Mouse (Mus musculus): ENCODE results near the gene Bik.

Bik gene

GRCm38 (mm10) chr15:83512489-83513281, 14.0 kb upstream of the Bik start:
- no peak for DNase-seq

DNA sequence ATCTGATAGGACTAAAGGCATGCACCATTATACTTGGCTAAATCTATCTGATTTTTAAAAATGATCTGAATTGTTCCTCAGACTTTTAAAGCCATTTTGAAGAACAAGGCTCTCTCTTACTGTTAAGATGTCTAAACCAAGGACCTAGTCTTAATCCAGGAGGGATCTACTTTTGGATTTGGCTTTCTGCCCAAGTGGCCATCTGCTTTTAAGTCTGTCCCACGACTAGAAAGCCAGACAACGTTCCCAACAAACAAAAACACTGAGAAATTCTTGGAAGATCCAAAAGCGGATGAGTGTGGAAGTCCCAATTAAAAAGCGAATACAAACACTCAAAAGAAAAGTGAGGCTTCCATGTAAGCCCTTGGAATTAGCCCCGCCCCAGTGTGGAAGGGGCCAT, 11.6 kb upstream of the Bik start:
- no peak for DNase-seq

DNA sequence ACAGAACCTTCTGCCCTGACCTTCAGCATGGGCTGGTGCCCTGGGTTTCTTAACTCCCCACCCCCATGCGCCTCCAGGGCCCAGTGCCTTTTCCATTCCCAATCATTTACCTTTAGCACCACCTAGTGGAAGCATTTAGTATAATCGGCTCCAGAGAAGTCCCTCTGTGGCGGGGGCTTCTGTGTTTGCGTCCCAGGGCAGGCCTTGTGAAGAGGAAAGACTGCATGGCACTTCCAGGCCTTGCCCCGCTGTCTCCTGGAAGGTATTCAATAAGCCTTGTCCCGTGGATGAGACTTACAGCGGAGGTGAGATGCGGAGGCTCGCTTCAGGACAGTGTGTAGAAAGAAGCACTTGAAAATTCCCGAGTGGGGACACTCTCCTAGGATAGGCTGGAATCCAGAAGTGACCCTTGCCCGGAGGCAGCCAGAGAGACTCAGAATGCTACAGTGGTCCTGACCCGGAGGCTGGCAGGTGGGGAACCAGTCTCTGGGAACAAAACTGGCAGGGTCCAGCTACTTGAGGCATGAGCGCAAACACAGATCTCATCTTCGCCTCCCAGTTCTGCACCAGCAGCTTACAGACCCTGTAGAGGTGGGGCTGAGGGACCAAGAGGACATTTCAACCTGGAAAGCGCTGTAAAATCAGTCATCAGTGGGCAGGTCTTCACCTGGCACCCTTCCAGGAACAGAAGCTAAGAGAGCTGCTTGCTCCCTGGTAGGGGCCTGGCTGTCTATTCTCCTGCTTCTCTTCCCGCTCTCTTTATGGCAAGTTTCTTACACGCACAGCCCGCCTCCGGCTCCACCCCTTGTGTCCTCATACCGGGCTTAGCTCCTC, 8.2 kb upstream of the Bik start:
- peak; percentile 63 to 73 for DNase-seq

DNA sequence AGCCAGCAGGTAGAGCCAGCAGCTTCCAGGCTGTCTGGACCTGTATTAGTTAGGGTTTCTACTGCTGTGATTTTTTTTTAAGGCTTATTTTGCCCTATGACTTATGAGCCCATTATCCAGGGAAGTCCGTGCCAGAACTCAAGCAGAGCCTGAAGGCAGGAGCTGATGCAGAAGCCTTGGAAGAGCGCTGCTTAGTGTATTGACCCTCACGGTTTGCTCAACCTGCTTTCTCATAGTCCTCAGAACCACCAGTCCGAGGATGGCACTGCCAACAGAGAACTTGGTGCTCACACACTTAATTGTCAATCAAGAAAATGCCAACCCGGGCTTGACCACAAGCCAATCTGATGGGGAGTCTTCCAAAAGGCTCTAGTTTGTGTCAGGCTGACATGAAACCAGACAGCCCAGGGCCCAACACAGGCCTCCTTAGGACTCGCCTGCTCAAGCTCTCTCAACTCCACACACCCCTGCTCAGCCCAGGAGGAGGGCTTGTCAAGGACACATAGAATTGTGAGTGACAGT, 5.7 kb upstream of the Bik start:
- DNase-seq, result no peak

GRCm38 (mm10) chr15:83523196-83523595, 3.5 kb upstream of the Bik start:
- DNase-seq, result no peak

GRCm38 (mm10) chr15:83523638-83524332, 2.9 kb upstream of the Bik start:
- no peak for DNase-seq

DNA sequence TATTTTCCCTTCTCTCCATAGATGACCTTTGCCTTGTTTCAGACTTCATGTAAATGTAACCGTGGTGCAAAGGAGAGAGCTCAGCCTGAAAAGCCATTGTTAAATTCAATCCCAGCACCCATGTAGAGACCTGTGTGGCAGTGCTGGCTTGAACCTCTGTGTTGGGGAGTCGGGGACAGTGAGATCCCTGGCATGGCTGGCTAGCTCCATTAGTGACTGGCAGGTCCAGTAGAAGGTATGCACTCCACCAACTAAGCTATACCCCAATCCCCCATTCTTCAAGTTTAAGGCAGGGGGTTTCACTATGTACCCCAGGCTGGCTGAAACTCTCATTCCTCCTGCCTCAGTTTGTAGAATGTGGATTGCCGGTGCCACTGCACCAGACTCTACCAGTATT, 2.3 kb upstream of the Bik start:
- no peak for DNase-seq

- peak in 1 of 2 experiments; percentile 22 for DNase-seq
Observed at GRCm38 (mm10) chr15:83527092-83527437, 403 bp downstream of the Bik start.

DNA sequence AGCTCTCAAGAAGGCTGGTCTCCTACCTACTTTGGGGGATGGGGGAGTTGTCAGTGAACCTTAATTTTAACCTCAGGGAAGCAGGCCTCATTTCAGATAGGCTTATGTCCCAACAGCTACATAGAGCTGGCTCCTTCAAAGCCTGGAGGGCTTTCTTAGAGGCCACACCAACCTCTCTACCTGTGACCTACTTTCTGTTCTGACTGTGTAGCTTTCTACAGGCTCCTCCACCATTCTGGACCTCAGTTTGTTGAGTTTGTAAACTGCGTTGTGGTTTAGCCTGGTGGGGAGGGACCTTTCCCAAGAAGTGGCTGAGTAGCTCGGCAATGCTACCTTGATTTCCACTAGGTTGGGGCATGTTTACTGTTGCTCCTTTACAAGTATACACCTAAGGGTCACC, 1.1 kb downstream of the Bik start:
- DNase-seq, result no peak

GRCm38 (mm10) chr15:83528892-83529291, 2.2 kb downstream of the Bik start:
- DNase-seq, result no peak

DNA sequence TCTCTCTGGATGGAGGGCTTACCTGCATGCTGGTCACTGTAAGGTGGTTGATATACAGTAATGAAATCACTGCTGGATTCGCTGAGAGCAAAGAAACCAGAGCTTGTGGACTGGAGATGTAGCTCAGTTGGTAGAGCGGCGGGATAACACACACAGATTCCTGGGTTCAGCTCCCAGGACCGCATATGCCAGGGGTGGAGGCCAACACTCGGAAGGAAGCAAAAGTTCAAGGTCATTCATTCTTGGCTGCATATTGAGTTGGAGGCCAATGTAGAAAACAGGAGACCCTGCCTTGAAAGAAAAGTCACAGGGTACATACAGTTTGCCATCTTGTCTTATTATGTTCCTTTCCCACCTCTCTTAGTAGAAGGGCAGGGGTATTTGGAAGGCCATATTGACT, 3.1 kb downstream of the Bik start:
- no peak for DNase-seq

DNA sequence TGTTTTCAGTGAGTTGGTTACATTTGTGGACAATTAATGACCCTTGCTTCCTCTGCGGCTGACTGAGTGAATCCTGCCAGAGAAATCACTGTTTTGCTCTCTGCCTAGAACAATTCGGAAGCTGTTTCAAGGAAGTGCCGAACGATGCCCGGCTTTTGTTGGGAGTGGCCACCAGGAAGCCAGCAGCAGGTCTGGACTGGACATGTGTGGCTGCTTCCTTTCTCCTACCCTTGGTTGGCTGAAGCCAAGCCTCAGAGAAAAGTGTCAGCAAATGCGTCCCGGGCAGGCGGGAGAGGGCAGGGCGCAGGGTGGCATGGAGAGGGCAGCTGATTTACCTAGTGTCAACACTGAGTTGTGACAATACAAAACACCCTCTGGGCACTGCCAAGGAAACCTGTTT, 3.6 kb downstream of the Bik start:
- no peak for DNase-seq

DNA sequence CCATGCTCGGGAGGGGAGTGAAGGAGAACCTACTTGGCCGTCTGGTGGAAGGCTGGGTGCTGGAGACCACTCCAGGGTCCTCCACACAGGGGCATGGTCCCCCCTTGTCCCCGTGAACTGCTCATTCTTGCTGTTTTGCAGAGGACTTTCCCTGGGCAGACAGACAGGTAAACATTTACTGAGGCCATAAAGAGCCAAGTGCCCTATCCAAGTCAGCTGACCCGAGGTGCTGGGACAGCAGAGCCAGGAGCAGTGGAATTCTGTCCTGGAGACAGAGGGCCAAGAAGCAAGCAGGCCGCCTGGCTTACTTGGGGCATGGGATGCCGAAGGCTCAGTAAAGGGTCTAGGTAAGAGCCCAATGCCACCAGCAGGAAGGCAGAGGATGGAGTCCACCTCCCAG, 4.0 kb downstream of the Bik start:
- no peak for DNase-seq

- no peak for DNase-seq
Observed at GRCm38 (mm10) chr15:83531961-83532469, 5.4 kb downstream of the Bik start.

DNA sequence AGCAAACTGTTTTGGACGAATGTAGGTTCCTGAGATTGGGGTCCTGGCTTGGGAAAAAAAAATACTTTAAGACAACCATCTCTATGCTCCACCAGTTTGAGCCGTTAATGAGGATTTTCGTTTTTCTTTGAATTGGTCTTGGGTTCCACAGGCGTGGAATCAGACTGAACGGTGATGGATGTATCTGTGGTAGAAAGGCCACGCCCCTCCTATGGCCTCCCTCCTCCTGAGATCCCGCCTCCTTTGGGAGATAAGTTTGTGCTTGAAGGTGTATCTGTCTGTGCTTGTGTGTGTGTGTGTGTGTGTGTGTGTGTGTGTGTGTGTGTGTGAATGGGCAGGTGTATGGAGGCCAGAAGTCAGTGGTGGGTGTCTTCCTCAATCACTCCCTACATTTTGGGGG, 5.9 kb downstream of the Bik start:
- no peak for DNase-seq

DNA sequence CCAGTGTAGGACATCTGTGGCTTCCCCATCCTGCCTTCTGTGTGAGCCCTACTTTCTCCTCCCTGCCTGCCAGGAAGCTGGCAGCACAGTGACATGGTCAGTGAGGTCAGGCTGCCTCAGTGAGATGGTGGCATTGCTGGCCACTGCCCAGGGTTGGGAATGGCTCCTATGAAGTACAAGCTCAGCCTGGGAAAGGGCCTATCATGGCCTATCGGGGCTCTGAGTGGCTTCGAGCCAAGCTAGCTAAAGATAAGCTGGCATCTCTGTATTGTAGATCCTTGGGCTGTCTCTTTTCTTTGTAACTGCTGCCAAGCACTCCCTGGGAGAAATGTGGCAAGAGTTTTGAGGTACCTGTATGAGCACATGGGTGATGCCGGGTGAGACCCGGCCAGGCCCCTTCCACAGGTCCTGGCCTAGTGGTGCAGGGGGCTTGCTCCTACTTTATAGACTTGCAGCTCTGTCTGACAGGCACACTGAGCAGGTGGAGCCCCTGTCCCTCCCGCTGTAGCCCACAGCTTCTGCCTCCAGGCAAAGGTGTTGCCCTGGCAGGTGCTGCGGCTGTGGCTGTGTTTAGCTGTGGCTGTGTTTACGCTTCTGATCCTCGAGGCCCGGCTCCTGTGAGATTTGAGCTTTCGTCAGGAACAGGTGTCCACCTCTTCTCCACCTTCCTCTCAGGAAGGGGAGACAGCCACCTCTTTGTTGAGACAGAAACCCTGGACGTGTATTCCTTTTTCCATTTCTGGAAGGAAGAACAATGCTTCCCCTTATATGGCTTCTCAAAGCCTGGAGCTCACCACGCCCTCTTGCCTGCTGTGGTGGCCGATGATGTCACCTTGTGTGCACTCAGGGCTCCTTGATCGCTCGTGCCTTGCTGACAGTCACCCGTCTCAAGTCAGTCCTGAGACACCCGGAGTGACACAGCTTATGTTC, 8.6 kb downstream of the Bik start:
- DNase-seq, result no peak

DNA sequence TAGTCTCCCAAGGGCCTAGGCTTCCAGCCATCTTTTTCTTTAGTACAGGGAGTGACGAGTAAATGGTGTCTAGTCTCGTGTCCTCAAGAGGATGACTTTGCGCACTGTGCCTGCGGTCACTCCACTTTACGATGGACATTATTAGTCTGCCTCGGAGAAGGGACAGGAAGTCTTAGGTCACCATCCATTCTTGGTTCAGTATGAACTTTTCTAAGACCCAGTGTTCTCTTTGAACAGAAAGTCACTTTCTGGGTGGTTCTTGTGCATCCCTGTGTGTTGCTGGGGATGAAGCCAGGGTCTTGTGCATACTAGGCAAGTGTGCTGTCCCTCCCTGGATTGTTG, 9.2 kb downstream of the Bik start:
- no peak for DNase-seq

DNA sequence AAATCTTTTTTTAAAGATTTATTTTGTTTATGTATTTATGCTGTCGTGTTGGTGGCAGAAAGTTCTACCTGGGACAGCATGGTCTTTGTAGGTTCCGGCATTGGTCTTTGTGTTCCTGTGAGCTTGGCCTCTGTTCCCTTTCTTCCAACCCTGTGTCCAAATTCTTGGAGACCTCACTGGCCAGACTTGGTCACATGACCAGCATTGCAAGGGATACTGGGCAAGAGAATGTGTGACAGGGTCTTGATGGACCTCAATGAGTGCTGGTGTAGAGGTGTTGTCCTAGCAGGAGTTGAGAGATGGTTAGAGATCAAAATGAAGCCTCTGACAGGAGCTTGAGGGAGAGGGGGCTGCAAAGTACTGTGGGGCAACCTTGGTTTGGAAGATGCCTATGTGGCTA, 12.2 kb downstream of the Bik start:
- DNase-seq, result no peak

GRCm38 (mm10) chr15:83539905-83540304, 13.2 kb downstream of the Bik start:
- DNase-seq, result no peak

DNA sequence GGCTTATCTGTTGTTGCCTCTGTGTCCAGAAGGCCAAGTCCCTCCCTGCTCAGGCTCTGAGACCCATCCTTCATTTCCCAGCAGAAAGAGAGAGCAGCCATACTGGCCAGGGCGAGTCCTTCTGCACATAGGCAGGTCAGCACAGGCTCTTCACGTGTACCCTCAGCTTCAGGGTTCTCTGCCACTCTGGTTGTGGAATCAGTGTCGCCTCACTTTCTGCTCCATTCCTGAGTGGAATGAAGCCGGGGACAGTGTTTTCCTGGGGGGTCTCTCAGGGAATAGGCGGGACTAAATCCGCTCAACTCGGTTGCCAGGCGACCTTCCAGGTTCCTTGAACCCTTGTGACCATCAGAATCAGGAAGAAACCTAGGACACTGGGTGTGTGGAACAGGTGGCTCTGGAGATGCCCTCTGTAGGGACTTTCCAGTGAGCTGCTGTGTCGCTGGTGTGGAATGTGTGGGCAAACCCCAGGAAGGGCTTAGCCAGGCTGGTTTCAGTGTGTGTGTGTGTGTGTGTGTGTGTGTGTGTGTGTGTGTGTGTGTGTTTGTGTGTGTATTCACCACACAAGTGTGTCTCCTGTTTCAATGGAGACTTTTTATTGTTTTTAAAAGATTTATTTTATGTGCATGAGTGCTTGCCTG, 15.1 kb downstream of the Bik start:
- no peak for DNase-seq

DNA sequence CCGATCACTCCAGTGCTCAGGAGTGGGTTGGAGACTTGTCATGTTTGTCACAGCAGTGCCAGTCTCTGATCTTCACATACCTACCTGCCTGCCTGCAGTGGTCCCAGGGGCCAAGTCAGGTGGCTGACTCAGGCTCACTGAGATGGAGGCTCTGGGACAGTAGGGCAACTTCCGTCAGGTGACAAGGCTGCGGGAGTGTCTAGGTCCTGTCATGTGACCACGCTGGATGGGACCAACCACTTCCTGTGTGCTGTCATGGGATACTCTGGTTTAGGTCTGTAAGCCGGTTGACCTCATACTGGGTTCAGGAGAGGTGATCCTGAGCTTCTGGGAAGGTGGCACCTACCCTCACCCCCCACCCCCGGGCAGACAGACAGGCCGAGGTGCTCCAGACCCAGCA, 19.4 kb downstream of the Bik start:
- DNase-seq, result no peak

DNA sequence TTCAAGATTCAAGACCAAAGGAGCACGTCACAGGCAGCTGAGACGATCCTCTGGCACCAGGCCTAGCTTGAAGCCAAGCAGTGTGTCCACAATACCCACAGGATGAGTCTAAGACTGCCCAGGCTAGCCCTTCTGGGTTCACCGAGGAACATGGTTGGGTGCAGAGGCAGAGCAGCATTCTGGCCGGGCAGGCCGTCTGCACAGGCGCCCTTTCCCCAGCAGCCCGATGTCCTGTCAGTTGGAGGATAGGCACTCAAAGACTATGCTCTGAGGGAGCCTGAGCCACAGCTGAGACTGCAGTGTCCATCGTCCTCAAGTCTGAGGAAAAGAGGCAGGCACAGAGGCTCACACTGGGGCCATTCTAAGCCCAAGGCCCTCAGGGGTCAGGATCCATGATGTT, 20.5 kb downstream of the Bik start:
- no peak for DNase-seq

All from B cell, adult 2 months (primary cell).